Mouse (Mus musculus): ENCODE measurements around the gene Acr.
A peak's percentile ranks its signal among the peaks of the same experiment; 100 is the strongest.

The Acr gene

DNA sequence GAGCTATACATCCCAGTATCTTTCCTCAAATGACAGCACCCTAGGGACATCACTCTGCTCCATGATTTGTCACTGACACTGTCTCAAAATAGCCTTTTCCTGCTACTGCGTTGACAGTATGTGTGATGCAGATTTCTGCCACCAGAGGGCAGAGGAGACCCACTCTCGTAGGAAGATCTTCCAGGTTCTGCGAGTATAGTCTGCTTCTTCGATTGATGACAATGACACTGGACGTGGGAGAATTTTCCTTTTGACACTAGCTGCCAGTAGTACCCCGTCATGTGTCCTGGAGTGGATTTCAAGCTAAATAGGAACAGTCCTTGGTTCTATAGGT is 55.5 kb downstream of the Acr start:
- peak; percentile 58 for DNase-seq
